Mouse (Mus musculus) gastrocnemius, postnatal 10 days (tissue): ENCODE measurements around the gene Pin1. TPM values are rescaled to one million over a fixed set of nuclear protein-coding genes. Genes with fewer than 3 reads are reported as not detected.
"Not testable (repeated sequence)": the region's sequence is repeated elsewhere in the genome, so short reads cannot be mapped to it uniquely, and the experiment has no call there.

Experiments used
- DNase-seq: peaks from one replicate; pipeline ENCODE4 v3.0.0; 2021; ENCODE audit warnings: mixed read lengths
- total RNA-seq, 2 experiments: library from RNA; stranded (reverse); gene quantifications; 2 replicates each; pipeline ENCODE4 v1.2.3; 2021

Gene Pin1
- total RNA-seq, 2 experiments from 2014 or later = 15.7 to 17.2 TPM

DNA sequence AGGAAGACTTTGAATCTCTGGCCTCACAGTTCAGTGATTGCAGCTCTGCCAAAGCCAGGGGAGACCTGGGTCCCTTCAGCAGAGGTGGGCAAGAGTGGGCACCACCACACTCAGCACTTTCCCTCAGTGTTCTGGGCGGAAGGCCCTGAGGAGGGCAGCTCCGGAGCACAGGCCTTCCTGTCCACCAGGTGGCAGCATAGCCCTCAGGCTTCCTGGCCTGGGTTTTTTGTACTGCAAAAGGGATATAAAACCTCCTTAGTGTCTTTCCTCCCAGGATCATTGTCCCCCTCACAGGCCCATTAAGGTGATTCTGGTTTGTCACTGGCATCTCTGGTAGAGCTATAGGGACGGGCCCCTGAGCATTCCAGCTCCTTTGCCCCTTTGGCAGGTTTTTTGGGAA lies 10.4 kb downstream of the Pin1 start:
- DNase-seq = peak; percentile 80

DNA sequence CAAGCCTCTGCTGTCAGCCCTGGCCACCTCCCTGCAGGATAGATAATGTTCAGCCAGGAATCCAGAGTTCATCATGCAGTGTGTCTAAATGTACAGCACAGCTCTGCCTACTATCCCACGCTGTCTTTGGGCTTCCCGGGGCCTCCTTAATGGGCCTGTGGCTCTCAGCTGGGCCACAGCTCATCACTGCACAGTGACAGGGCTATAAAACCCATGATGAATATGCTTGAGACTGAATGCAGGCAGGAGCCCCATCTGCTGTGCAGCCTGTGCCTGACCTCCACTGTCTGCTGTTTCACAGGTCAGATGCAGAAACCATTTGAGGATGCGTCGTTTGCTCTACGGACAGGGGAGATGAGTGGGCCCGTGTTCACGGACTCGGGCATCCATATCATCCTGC lies 11.0 kb downstream of the Pin1 start:
- DNase-seq = no peak

DNA sequence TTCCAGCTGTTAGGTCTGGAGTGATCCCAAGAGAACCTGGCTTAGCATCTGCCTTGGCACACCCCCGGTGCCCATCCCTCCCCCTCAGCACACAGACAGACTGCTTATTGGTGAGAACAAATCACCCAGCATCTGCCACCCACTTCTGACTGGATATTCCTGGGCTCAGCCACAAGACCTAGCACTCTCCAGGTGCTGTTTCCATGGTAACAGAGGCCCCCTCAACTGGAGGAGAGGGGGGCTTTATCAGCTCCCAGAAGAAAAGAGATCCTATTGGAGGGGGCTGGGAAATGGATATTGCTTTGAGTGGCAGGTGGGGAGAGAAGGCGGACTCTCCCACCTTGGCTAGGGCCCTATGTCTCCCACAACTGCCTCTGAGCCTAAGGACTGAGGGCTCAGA lies 12.1 kb downstream of the Pin1 start:
- DNase-seq = no peak

GRCm38 (mm10) chr9:20664366-20664765 lies 12.5 kb downstream of the Pin1 start:
- no peak for DNase-seq

DNA sequence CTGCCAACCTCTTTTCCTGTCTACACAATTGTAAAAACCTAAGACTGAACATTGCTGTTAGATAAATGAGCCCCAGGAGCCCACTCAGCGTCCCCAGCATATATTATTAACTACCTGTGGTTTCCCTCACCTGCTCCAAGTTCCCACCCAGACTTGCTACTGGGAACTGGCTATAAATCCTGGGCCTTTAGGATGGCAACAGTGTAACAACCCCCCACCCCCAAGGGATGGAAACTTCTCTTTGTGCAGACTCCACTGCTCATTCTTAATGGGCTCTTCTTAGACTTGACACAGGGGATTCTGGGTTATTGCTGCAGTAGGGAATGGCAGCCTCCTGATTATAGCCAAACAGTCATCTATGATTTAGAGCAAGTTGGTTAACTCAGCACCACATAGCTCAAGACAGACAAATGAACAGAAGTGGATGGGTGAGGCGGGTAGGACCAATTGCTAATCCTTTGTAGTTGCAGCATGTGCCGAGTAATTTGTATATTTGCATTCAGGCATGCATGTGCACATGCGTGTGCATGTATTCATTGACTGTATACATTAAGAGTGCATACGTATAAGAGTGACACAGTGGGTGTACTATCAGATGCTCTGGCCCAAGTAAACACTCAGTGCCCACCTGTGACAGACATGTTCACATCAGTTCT lies 13.2 kb downstream of the Pin1 start:
- DNase-seq = no peak

DNA sequence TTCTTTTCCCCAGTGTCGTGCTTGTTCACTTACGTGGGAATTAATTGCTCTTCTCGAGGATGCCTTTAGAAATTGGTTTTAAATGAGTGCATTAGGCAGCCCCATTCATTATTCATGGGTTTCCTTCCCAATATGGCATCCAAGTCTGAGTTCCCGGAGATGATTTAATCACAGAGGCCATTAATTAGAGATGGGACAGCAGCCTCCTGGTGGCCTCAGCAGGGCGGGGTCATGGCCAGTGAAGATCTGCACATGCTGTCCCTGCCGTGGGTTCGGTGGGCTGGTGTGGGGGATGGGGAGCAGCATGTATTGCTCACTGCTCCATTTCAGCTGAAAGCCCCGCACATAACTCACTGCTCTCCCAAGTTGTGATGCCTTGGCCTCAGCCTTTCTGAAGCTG lies 14.0 kb downstream of the Pin1 start:
- no peak for DNase-seq

GRCm38 (mm10) chr9:20666510-20667034 lies 14.7 kb downstream of the Pin1 start:
- no peak for DNase-seq

- DNase-seq = no peak
Measured at GRCm38 (mm10) chr9:20668065-20668464, 16.2 kb downstream of the Pin1 start.

- DNase-seq = no peak
Measured at GRCm38 (mm10) chr9:20672047-20672446, 20.2 kb downstream of the Pin1 start.

- no peak for DNase-seq
Measured at GRCm38 (mm10) chr9:20677892-20678291, 26.0 kb downstream of the Pin1 start.

DNA sequence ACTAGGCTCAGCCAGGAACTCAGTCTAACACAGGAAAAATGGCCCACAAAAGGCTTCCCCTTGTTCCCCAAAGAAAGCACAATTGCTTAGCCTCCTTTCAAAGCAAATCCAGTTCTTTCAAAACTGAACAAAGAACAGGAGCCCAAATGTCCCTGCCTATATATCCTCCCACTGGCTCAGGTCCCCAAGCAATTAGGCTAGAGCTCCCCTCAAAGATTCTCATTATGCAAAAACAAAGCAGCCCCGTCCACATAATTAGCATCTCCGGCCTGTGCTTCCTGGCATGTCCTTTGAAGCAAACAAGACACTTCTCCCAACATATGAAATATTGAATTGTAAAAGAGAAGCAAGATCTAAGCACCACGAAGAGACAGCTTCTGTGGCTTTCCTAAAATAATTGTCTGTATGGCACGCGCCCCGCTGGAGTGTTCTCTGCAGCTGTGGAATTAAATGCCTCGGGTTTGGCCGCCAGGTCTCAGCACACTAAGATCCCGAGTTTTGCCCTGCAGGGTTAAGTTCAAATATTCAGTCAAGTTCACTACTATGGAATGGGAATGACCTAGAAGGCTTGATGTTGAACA lies 28.6 kb downstream of the Pin1 start:
- DNase-seq = no peak

- DNase-seq = no peak
Measured at GRCm38 (mm10) chr9:20681546-20682388, 29.9 kb downstream of the Pin1 start.

DNA sequence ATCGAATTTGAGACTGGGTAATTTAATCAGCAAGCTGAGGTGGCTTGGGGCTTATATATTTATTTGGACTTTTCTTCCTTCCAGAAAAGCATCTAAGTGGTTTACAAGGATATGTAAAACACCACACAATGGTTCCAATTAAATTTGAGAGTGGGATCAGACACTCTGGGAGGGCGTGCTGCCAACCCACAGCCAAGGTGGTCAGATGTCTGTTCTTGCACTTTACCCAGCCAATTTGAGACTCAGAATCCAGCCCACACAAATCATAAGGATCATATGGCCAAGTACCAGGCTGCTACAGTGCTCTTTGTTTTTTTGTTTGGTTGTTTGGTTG lies 30.5 kb downstream of the Pin1 start:
- DNase-seq = no peak

DNA sequence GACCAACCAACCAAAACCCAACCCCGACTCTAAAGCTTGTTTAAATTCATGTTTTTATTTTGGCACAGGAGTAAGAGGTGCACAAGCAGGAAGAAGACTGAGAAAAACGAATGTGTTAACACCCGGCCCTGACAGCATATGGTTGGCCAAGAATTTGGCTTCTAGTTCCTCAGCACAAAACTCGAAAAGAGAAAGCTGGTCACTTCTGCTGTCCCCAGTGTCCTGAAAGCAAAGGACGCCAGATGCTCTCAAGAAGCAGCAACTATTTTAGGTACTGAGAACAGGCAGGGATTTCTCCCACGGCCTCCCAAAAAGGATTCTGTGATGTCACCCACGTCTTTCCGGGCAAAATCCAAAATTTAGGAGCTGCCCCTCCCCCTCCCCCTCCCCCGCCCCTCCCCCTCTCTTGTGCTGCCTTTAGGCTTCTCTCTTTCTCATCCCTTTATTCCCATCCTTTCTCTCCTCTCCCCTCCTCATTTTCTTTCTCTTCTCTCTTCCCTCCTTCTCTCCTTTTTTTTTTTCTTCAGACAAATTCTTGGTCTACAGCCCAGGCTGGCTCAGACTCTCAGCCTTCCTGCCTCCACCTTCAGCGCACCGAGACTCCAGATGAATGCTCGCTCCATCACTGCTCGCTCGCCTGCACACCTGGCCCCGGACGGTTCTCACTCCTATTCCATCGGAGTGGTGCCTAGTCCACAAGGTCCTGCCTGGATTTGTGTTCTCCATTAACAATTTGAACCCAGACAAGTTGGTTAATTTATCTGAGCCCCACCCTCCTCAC lies 33.4 kb downstream of the Pin1 start:
- no peak for DNase-seq

DNA sequence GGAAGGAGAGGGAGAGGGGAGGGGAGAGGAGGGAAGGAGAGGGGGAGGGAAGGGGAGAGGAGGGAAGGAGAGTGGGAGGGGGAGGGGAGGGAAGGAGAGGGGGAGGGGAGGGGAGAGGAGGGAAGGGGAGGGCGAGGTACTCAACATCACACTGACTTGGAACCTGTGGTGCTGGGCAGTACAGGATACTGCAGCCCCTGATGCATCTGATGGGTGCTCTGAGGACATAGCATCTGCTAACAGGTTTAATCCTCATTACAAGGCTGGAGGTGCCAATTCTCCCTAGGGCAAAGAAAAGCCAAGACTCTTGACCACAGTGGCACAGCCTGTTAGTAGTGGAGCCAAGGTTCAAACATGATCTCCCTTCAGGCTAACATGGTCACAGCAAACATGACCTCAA lies 37.5 kb downstream of the Pin1 start:
- DNase-seq = no peak

DNA sequence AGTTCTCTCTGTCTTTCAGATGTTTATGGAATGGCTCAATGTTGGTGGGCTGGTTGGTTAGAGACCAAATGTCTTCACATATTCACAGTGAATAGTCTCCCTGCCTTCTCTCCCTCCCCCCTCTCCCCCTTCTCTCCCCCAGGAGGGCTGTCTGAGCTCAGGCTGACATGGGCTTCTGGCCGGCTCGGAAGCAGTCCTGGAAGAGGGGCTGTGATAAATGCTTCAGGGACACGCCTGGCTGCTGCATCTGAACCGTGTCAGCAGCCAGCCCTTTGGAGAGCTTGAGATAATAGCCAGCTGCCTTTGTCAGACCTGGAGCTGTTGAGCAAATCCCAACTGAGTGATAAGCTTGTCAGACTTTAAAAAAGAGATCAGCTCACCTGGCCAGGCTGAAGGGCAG lies 38.0 kb downstream of the Pin1 start:
- no peak for DNase-seq

DNA sequence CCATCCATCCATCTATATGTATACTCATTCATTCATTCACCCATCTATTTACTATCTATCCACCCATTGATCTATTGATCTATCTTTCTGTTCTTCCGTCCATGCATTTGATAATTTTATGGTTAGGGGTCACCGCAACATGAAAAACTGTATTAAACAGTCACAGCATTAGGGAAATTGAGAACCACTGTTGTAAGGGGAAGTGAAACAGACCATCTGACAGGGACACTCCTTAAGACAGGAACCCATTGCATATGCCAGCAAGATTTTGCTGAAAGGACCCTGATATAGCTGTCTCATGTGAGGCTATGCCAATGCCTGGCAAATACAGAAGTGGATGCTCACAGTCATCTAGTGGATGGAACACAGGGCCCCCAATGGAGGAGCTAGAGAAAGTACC lies 38.6 kb downstream of the Pin1 start:
- not testable (repeated sequence) for DNase-seq

DNA sequence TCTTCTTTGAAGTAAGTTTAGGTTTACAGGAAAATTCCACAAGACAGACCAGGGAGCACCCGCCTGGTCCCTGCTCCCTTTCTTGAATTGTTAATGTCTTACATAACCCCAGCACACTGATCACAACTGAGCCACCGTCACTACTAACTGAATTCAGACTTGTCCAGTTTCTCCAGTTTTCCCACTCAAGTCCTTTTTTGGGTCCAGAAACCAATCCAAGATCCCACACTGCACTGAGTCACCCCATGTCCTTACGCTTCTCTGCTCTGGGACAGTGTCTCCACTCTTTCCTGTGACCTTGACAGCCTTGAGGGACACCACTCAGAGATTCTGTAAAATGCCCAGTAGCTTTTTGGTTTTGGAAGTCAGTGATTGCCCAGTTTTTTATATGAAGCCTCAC lies 41.0 kb downstream of the Pin1 start:
- no peak for DNase-seq

DNA sequence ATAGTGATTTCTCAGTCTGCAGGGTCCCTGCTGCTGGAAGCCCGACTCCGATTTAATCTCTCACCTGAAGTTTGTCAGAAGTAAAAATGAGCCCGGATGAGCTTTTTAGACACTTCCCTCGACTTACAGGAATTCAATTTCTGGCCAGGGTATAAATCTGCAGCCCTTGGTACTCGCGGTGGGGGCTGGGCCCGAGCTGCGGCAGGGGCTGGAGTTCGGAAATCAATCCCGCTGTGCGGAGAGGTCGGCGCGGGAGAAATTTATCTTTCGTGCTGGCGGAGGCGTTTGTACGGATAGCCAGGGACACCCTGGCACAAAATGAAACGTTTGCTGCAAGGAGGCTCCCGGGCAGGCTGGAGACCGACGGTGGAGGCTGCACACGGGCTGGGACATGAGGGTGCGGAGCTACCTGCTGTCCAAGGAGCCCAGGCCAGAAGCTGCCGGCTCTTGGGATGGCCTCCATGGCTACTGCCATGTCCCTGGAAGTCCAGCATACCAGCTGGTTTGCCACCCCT lies 42.9 kb downstream of the Pin1 start:
- DNase-seq = peak; percentile 14

- DNase-seq = no peak
Measured at GRCm38 (mm10) chr9:20696107-20696712, 44.3 kb downstream of the Pin1 start.

GRCm38 (mm10) chr9:20697466-20697865 lies 45.6 kb downstream of the Pin1 start:
- DNase-seq = no peak

DNA sequence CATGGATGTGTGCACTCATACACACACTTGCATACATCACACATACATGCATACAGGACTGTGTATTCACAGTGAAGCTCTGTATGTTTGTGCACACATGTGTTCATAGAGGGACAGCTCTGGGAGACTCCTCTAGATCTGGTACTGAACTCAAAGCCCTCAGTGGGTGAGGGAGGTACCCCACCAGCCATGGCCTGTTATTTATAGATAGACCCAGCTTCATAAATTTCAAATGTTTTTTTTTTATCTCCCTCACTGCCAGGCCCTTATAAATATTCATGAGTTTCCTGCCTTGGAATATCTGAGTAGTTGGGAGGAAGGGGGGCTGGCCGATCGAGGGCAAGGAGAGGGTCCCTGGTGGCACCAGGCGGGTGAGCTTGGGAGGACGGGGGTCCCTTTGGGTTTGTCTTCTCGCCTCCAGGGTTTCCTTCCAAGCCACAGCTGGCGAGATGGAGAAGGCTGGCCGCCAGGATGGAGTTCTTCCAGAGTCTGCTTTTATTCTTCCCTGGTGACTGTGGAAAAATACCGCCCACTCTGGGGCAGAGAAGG lies 52.0 kb downstream of the Pin1 start:
- DNase-seq = peak; percentile 29
